Mouse (Mus musculus) kidney, adult 2 months (tissue): Measurements from ENCODE around the gene Krt87.

Experiments
- CTCF ChIP-seq: fragments of 200-500 bp; conservative IDR thresholded peaks from 2 replicates; pipeline ENCODE4 v1.5.1; 2011; ENCODE audit warnings: low read depth, mild to moderate bottlenecking, control low read depth, low read length, moderate library complexity, mixed read lengths; ENCODE audit not compliant: insufficient read depth, insufficient read length
- POLR2A ChIP-seq: fragments of 200-500 bp; IDR thresholded peaks from one replicate; pipeline ENCODE4 v1.6.1; 2011; ENCODE audit warnings: low read depth, low read length, control low read depth

- TF ChIP-seq CTCF (no peak), POLR2A (no peak)
These were observed 16.7 kb upstream of the Krt87 start for GRCm38 (mm10) chr15:101455292-101455691.
